Mouse (Mus musculus): ENCODE data around the gene Chd5. TPM values are rescaled to one million over a fixed set of nuclear protein-coding genes. Genes with fewer than 3 reads are reported as not detected.

Gene Chd5
- polyA plus RNA-seq, 2 experiments = 0.09 to 0.18 TPM

DNA sequence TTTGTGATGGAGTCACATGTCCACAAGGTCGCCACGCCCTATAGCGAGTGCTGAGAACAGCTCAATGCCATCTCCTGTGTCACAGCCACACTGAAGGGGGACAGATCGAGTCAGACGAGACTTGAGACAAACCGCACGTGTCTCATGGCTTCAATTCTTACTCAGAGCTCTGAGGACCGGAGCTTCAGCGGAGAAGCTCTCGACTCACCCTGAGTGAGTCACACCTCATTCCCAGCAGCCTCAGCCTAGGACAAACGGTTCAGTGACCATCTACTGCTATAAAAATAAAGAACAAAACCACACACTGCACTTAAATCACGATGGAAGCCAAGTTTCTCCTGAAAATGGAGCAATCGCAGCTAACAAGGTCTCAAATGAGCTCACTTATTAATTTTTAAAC lies 72.5 kb downstream of the Chd5 start:
- H3K9me3 ChIP-seq (ENCODE audit: control insufficient read depth, low read length) = no peaks in the 10 kb centered on the region

DNA sequence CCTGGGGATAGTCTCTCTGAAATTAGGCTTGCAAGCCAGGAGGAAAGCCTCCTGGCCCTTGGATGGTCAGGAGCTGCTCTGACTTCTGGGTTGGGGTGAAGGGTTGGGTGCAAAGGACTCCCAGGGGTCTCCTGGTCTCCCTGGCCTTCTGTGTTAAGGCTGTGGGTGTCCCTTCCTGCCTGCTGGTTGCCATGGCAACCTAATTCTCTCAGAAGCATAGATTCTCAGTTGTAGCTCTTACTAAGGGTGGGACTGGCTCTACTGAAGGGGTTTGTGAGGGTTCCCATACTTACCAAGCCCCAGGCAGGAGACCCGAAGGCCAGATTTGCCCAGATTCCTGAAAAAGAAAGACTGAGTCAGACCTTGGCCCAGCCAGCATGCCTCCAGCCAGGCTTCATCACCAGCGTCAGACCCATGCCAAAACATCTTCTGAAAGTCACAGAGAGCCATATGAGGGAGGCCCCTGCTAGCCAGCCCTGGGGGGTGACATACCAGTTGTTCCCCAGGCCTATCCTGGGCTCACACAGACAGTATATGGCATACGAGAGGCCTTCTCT lies 74.2 kb downstream of the Chd5 start:
- 68% methylated on average over 3 of the region's 3 CpGs for WGBS (ENCODE audit: insufficient replicate concordance)
- no peak for DNase-seq (ENCODE audit: low read depth in 3 of 3, low spot score in 3 of 3)
- no peak for ATAC-seq (ENCODE audit: insufficient read depth)
- no peak overlapping the region for H3K4me3 ChIP-seq (ENCODE audit: insufficient read depth in 1 of 2, low read depth in 2 of 2, low read length in 2 of 2)
- no peaks in the 10 kb centered on the region for H3K27me3 ChIP-seq (ENCODE audit: control insufficient read depth, insufficient read depth, low read length)
- no peaks in the 10 kb centered on the region for H3K36me3 ChIP-seq (replicated peaks; ENCODE audit: control insufficient read depth, insufficient read depth, low read depth)
- no peak for TF ChIP-seq CTCF (IDR thresholded peaks at IDR 0.05; ENCODE audit: low read depth)
- no peak for TF ChIP-seq EP300 (IDR thresholded peaks at IDR 0.05; ENCODE audit: low read depth)
- H3K4me1 ChIP-seq (replicated peaks; ENCODE audit: control insufficient read depth in 2 of 2, insufficient read depth in 2 of 2, low read length in 1 of 2) = no peaks in the 10 kb centered on the region
- no peak overlapping the region for H3K9ac ChIP-seq (replicated peaks)
- H3K4me2 ChIP-seq (ENCODE audit: low read depth) = no peak overlapping the region
- no peaks in the 10 kb centered on the region for H3K9me3 ChIP-seq (ENCODE audit: control insufficient read depth, low read length)
- no peak overlapping the region for H3K27ac ChIP-seq

More for the DNA sequence above, 72.5 kb downstream of the Chd5 start:
- Histone ChIP-seq H3K4me2 (ENCODE audit: low read depth) (no peak overlapping the region), H3K27me3 (ENCODE audit: control insufficient read depth, insufficient read depth, low read length) (no peaks in the 10 kb centered on the region), H3K36me3 (replicated peaks; ENCODE audit: control insufficient read depth, insufficient read depth, low read depth) (no peaks in the 10 kb centered on the region), H3K9ac (replicated peaks) (no peak overlapping the region), H3K4me1 (replicated peaks; ENCODE audit: control insufficient read depth in 2 of 2, insufficient read depth in 2 of 2, low read length in 1 of 2) (no peaks in the 10 kb centered on the region), H3K4me3 (ENCODE audit: insufficient read depth in 1 of 2, low read depth in 2 of 2, low read length in 2 of 2) (no peak overlapping the region), H3K27ac (no peak overlapping the region)
- WGBS (ENCODE audit: insufficient replicate concordance) = 68% methylated on average over 13 of the region's 13 CpGs
- DNase-seq (ENCODE audit: low read depth in 3 of 3, low spot score in 3 of 3) = no peak
- no peak for ATAC-seq (ENCODE audit: insufficient read depth)
- TF ChIP-seq CTCF (IDR thresholded peaks at IDR 0.05; ENCODE audit: low read depth) (no peak), EP300 (IDR thresholded peaks at IDR 0.05; ENCODE audit: low read depth) (no peak)

DNA sequence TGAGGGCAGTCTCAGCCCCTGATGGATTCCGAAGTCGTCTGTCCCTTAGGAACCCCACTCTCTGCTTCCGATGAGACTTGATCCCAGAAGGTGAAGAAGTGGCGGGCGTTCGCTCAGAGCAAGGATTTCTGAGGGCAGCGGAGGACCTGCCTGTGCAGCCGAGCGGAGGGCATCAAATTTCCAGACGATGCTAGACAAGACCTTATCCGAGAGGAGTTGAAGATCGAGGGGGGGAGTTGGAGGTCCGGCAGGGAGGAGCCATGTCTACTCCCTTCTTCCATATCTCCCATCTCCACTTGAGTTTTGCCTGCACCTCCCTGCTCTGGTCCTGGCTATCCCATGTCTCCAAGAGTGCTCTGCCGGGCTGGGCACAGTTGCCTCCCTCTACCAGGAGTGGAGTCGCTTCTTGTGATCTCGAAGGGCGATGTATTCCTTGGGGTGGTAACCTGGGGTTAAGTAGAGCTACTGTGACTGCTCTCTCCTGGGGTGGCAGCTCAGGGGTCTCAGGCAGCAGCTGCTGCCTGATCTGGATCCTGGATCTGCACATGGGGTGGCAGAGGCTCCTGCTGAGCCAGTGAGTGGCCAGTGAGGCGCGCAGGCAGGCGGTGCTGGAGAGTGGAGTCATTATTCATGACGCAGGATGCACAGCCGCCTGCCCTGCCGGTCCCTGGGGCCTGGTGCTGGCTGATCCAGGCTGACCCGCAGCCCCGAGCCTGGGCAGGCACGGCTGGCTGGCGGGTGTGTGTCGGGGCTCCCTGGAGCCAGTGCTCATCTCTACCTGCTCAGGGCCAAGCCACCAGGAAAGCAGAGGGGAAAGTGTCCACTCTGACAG lies 80.0 kb downstream of the Chd5 start:
- Histone ChIP-seq H3K4me2 (ENCODE audit: low read depth) (no peak overlapping the region), H3K27me3 (ENCODE audit: control insufficient read depth, insufficient read depth, low read length) (no peaks in the 10 kb centered on the region), H3K4me1 (replicated peaks; ENCODE audit: control insufficient read depth in 2 of 2, insufficient read depth in 2 of 2, low read length in 1 of 2) (no peaks in the 10 kb centered on the region), H3K4me3 (ENCODE audit: insufficient read depth in 1 of 2, low read depth in 2 of 2, low read length in 2 of 2) (no peak overlapping the region), H3K9me3 (ENCODE audit: control insufficient read depth, low read length) (no peaks in the 10 kb centered on the region), H3K36me3 (replicated peaks; ENCODE audit: control insufficient read depth, insufficient read depth, low read depth) (no peaks in the 10 kb centered on the region), H3K9ac (replicated peaks) (no peak overlapping the region), H3K27ac (no peak overlapping the region)
- 59% methylated on average over 28 of the region's 28 CpGs for WGBS (ENCODE audit: insufficient replicate concordance)
- no peak for TF ChIP-seq CTCF (IDR thresholded peaks at IDR 0.05; ENCODE audit: low read depth)
- TF ChIP-seq EP300 (IDR thresholded peaks at IDR 0.05; ENCODE audit: low read depth) = no peak
- ATAC-seq (ENCODE audit: insufficient read depth) = no peak
- no peak for DNase-seq (ENCODE audit: low read depth in 3 of 3, low spot score in 3 of 3)

DNA sequence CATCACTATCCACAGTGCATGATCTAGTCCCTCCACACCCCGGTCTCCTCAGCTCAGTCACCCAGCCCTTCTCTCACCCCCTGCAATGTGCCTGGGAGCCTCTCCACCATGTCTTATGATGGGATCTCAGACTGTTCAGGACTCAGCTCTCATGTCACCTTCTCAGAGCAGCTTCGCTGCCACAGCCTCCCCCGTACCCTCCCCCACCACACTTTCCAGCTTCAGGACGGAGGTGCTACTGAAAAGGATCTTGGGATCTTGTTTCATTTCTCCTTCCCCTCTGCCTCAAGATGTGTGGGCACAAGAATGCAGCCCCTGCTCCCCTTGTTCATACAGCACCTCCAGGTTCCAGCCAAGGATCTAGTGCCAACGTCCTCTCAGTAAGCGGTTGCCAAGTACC lies 85.1 kb downstream of the Chd5 start:
- Histone ChIP-seq H3K27me3 (ENCODE audit: control insufficient read depth, insufficient read depth, low read length) (no peaks in the 10 kb centered on the region), H3K27ac (no peak overlapping the region), H3K4me3 (ENCODE audit: insufficient read depth in 1 of 2, low read depth in 2 of 2, low read length in 2 of 2) (no peak overlapping the region), H3K9ac (replicated peaks) (no peak overlapping the region), H3K36me3 (replicated peaks; ENCODE audit: control insufficient read depth, insufficient read depth, low read depth) (no peaks in the 10 kb centered on the region), H3K9me3 (ENCODE audit: control insufficient read depth, low read length) (no peaks in the 10 kb centered on the region), H3K4me1 (replicated peaks; ENCODE audit: control insufficient read depth in 2 of 2, insufficient read depth in 2 of 2, low read length in 1 of 2) (no peaks in the 10 kb centered on the region), H3K4me2 (ENCODE audit: low read depth) (no peak overlapping the region)
- TF ChIP-seq EP300 (IDR thresholded peaks at IDR 0.05; ENCODE audit: low read depth) = no peak
- WGBS (ENCODE audit: insufficient replicate concordance) = 80% methylated on average over 6 of the region's 6 CpGs
- DNase-seq (ENCODE audit: low read depth in 3 of 3, low spot score in 3 of 3) (no peak), ATAC-seq (ENCODE audit: insufficient read depth) (no peak)

GRCm38 (mm10) chr4:152424341-152424740 lies 85.9 kb downstream of the Chd5 start:
- DNase-seq (ENCODE audit: low read depth in 3 of 3, low spot score in 3 of 3) (no peak), ATAC-seq (ENCODE audit: insufficient read depth) (no peak)
- Histone ChIP-seq H3K36me3 (replicated peaks; ENCODE audit: control insufficient read depth, insufficient read depth, low read depth) (no peaks in the 10 kb centered on the region), H3K4me3 (ENCODE audit: insufficient read depth in 1 of 2, low read depth in 2 of 2, low read length in 2 of 2) (no peak overlapping the region), H3K27ac (no peak overlapping the region), H3K9me3 (ENCODE audit: control insufficient read depth, low read length) (no peaks in the 10 kb centered on the region), H3K9ac (replicated peaks) (no peak overlapping the region), H3K27me3 (ENCODE audit: control insufficient read depth, insufficient read depth, low read length) (no peaks in the 10 kb centered on the region), H3K4me2 (ENCODE audit: low read depth) (no peak overlapping the region), H3K4me1 (replicated peaks; ENCODE audit: control insufficient read depth in 2 of 2, insufficient read depth in 2 of 2, low read length in 1 of 2) (no peaks in the 10 kb centered on the region)
- WGBS (ENCODE audit: insufficient replicate concordance) = 46% methylated on average over 4 of the region's 4 CpGs
- no peak for TF ChIP-seq EP300 (IDR thresholded peaks at IDR 0.05; ENCODE audit: low read depth)
- no peak for TF ChIP-seq CTCF (IDR thresholded peaks at IDR 0.05; ENCODE audit: low read depth)

All from liver, embryonic 14.5 days (tissue).